ENCODE assay signal across 8 mouse cellular contexts in the genomic region with DNA sequence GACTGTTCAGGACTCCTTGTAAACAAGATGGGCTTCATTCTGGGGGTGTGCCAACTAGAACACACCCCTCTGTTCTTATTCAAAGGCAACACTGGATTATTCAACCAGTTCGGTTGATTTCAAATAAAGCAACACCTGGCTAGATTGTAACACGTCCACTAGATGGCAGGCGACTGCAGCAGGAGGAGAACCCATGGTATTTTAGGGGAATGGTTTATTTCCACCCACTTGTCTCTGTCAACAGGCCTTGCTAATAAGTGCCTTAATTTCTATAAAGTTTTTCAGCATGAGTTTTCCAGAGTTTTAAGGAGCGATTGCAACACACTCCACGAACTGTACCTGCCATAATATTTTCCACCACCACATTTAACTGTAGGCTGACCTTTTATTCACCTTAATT.
DNase-seq lines count a peak whose midpoint lies in the region; ATAC-seq and TF ChIP-seq lines count a peak whose summit lies in the region.

No protein-coding gene starts in this region.

- no peak overlapping the region for H3K27ac ChIP-seq in midbrain, embryonic 10.5 days (replicated peaks)
- no peak overlapping the region for H3K27ac ChIP-seq in midbrain, embryonic 16.5 days (ENCODE audit: low read length)
- no peak overlapping the region for H3K27ac ChIP-seq in embryonic facial prominence, embryonic 11.5 days (replicated peaks; ENCODE audit: low read depth, low read length)
- no peak overlapping the region for H3K27ac ChIP-seq in kidney, adult 2 months (ENCODE audit: insufficient read depth, low read depth, low read length)
- H3K27ac ChIP-seq in limb, embryonic 11.5 days (replicated peaks; ENCODE audit: low read depth, low read length) = no peak overlapping the region
- H3K27ac ChIP-seq in intestine, embryonic 15.5 days = no peak overlapping the region

- H3K4me2 ChIP-seq in midbrain, embryonic 16.5 days (ENCODE audit: low read length) = no peak overlapping the region
- H3K4me2 ChIP-seq in embryonic facial prominence, embryonic 11.5 days (ENCODE audit: low read depth, low read length) = no peak overlapping the region
- H3K4me2 ChIP-seq in limb, embryonic 11.5 days (ENCODE audit: low read depth, severe bottlenecking) = no peak overlapping the region
- no peak overlapping the region for H3K4me2 ChIP-seq in intestine, embryonic 15.5 days (replicated peaks)

- no peaks in the 10 kb centered on the region for H3K9me3 ChIP-seq in midbrain, embryonic 10.5 days (replicated peaks)
- H3K9me3 ChIP-seq in midbrain, embryonic 16.5 days (replicated peaks; ENCODE audit: control insufficient read depth, low read length, poor library complexity, severe bottlenecking) = no peaks in the 10 kb centered on the region
- H3K9me3 ChIP-seq in embryonic facial prominence, embryonic 11.5 days (replicated peaks; ENCODE audit: control insufficient read depth, low read length) = no peaks in the 10 kb centered on the region
- no peaks in the 10 kb centered on the region for H3K9me3 ChIP-seq in limb, embryonic 11.5 days (ENCODE audit: control insufficient read depth, low read length)
- no peaks in the 10 kb centered on the region for H3K9me3 ChIP-seq in intestine, embryonic 15.5 days

- no peak for TF ChIP-seq POLR2A in kidney, adult 2 months (IDR thresholded peaks at IDR 0.05; ENCODE audit: low read depth, low read length)

- no peak overlapping the region for H3K9ac ChIP-seq in midbrain, embryonic 16.5 days (ENCODE audit: low read depth, low read length)
- H3K9ac ChIP-seq in embryonic facial prominence, embryonic 11.5 days (replicated peaks; ENCODE audit: low read length) = no peak overlapping the region
- no peak overlapping the region for H3K9ac ChIP-seq in limb, embryonic 11.5 days (ENCODE audit: low read length)
- H3K9ac ChIP-seq in intestine, embryonic 15.5 days = no peak overlapping the region

- 14% methylated on average over 5 of the region's 5 CpGs for WGBS in midbrain, embryonic 10.5 days
- WGBS in midbrain, embryonic 16.5 days = 12% methylated on average over 5 of the region's 5 CpGs
- 12% methylated on average over 5 of the region's 5 CpGs for WGBS in embryonic facial prominence, embryonic 11.5 days
- WGBS in kidney, adult 2 months = 18% methylated on average over 5 of the region's 5 CpGs
- WGBS in limb, embryonic 11.5 days = 10% methylated on average over 5 of the region's 5 CpGs
- WGBS in intestine, embryonic 15.5 days = 14% methylated on average over 5 of the region's 5 CpGs

- no peaks in the 10 kb centered on the region for H3K27me3 ChIP-seq in midbrain, embryonic 10.5 days (ENCODE audit: low read depth, poor library complexity, severe bottlenecking)
- H3K27me3 ChIP-seq in midbrain, embryonic 16.5 days (ENCODE audit: control insufficient read depth, insufficient read depth, low read depth, low read length) = no peaks in the 10 kb centered on the region
- no peaks in the 10 kb centered on the region for H3K27me3 ChIP-seq in embryonic facial prominence, embryonic 11.5 days (ENCODE audit: control insufficient read depth, insufficient read depth, low read length)
- no peaks in the 10 kb centered on the region for H3K27me3 ChIP-seq in kidney, adult 2 months (replicated peaks; ENCODE audit: control insufficient read depth, insufficient read depth, low read length)
- no peaks in the 10 kb centered on the region for H3K27me3 ChIP-seq in limb, embryonic 11.5 days (ENCODE audit: control insufficient read depth, insufficient read depth, low read length)
- no peaks in the 10 kb centered on the region for H3K27me3 ChIP-seq in intestine, embryonic 15.5 days (replicated peaks)

- H3K4me1 ChIP-seq in midbrain, embryonic 10.5 days = no peaks in the 10 kb centered on the region
- no peaks in the 10 kb centered on the region for H3K4me1 ChIP-seq in midbrain, embryonic 16.5 days (ENCODE audit: control insufficient read depth, insufficient read depth, low read length)
- H3K4me1 ChIP-seq in embryonic facial prominence, embryonic 11.5 days (ENCODE audit: control insufficient read depth, insufficient read depth, low read length) = no peaks in the 10 kb centered on the region
- no peaks in the 10 kb centered on the region for H3K4me1 ChIP-seq in kidney, adult 2 months (ENCODE audit: control insufficient read depth, insufficient read depth, low read length)
- no peaks in the 10 kb centered on the region for H3K4me1 ChIP-seq in limb, embryonic 11.5 days (ENCODE audit: control insufficient read depth, insufficient read depth, low read length)
- no peaks in the 10 kb centered on the region for H3K4me1 ChIP-seq in intestine, embryonic 15.5 days (replicated peaks)

- peak; percentile 66 for TF ChIP-seq CTCF in kidney, adult 2 months (conservative IDR thresholded peaks at IDR 0.05; ENCODE audit: insufficient read depth, insufficient read length, low read depth, low read length)

- H3K36me3 ChIP-seq in midbrain, embryonic 10.5 days = no peaks in the 10 kb centered on the region
- H3K36me3 ChIP-seq in midbrain, embryonic 16.5 days (ENCODE audit: control insufficient read depth, insufficient read depth, low read length) = no peaks in the 10 kb centered on the region
- H3K36me3 ChIP-seq in embryonic facial prominence, embryonic 11.5 days (replicated peaks; ENCODE audit: control insufficient read depth, insufficient read depth, low read depth, low read length) = no peaks in the 10 kb centered on the region
- H3K36me3 ChIP-seq in kidney, adult 2 months (ENCODE audit: control insufficient read depth, insufficient read depth, low read length) = no peaks in the 10 kb centered on the region
- H3K36me3 ChIP-seq in limb, embryonic 11.5 days (ENCODE audit: control insufficient read depth, insufficient read depth, low read length) = no peaks in the 10 kb centered on the region
- H3K36me3 ChIP-seq in intestine, embryonic 15.5 days = no peaks in the 10 kb centered on the region

- no peak overlapping the region for H3K4me3 ChIP-seq in midbrain, embryonic 10.5 days
- H3K4me3 ChIP-seq in midbrain, embryonic 16.5 days (ENCODE audit: low read depth, low read length) = no peak overlapping the region
- no peak overlapping the region for H3K4me3 ChIP-seq in embryonic facial prominence, embryonic 11.5 days (ENCODE audit: low read depth, low read length)
- no peak overlapping the region for H3K4me3 ChIP-seq in kidney, adult 2 months (ENCODE audit: insufficient read depth, low read depth, low read length)
- no peak overlapping the region for H3K4me3 ChIP-seq in limb, embryonic 11.5 days (ENCODE audit: low read depth, low read length)
- no peak overlapping the region for H3K4me3 ChIP-seq in intestine, embryonic 15.5 days (replicated peaks)

- ATAC-seq in midbrain, embryonic 16.5 days = no peak
- ATAC-seq in embryonic facial prominence, embryonic 11.5 days (replicated peaks; ENCODE audit: insufficient number of reproducible peaks, low FRiP score, low TSS enrichment, low read depth) = no peak
- ATAC-seq in limb, embryonic 11.5 days (ENCODE audit: insufficient number of reproducible peaks, low FRiP score, low TSS enrichment, low read depth) = peak; percentile 65
- no peak for ATAC-seq in intestine, embryonic 15.5 days

- DNase-seq in midbrain, embryonic 10.5 days (ENCODE audit: low spot score) = peak; percentile 26
- DNase-seq in adipocyte (ENCODE audit: low spot score) = peak; percentile 56
- DNase-seq in embryonic facial prominence, embryonic 11.5 days (ENCODE audit: low spot score) = peak; percentile 76
- peak; percentile 40 for DNase-seq in kidney, adult 2 months
- DNase-seq in limb, embryonic 11.5 days (ENCODE audit: low spot score) = peak; percentile 75
- DNase-seq in retina, postnatal 7 days (ENCODE audit: low read depth, low spot score) = peak; percentile 21

Comparison
In these comparisons a context has a peak if more than half of its experiments do, and no peak if none do; other contexts are left out.
1. DNase-seq: peak in every context shown above with its lines; median percentile 76 in embryonic facial prominence, embryonic 11.5 days; 75 in limb, embryonic 11.5 days; 56 in adipocyte; 40 in kidney, adult 2 months; 26 in midbrain, embryonic 10.5 days; 21 in retina, postnatal 7 days.